Mouse (Mus musculus): ENCODE results near the gene Tfcp2.

Tfcp2 gene

DNA sequence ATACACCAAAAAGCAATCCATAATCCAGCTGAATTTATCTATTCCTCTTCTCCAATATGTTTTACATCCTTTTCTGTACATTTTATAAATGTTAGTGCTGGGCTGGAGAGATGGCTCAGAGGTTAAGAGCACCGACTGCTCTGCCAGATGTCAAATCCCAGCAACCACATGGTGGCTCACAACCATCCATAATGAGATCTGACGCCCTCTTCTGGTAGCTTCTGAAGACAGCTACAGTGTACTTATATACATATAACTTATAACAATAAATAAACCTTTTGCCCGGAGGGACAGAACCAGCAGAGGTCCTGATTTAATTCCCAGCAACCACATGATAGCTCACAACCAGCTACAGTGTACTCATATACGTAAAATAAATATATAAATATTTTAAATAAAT is 103.2 kb downstream of the Tfcp2 start:
- in situ Hi-C loops (cut with MboI, MseI): no loop called here

Data from T-helper 17 cell (primary cell).